Mouse (Mus musculus): Measurements from ENCODE around the gene Eps8l2. TPM values are rescaled to one million over a fixed set of nuclear protein-coding genes. Genes with fewer than 3 reads are reported as not detected.
A peak's percentile ranks its signal among the peaks of the same experiment; 100 is the strongest.

Gene Eps8l2
- total and polyA plus RNA-seq, 3 experiments, result 0.10 TPM; not detected in 2

- no peak for TF ChIP-seq NRF1 (IDR thresholded peaks at IDR 0.05; ENCODE audit: insufficient read depth, low read depth, low read length, poor library complexity, severe bottlenecking)
- TF ChIP-seq GABPA (IDR thresholded peaks at IDR 0.05; ENCODE audit: low read depth, low read length), result no peak
- no peak for TF ChIP-seq E2F4 (IDR thresholded peaks at IDR 0.05; ENCODE audit: borderline replicate concordance, low read depth, low read length)
Measured at GRCm38 (mm10) chr7:141387807-141388486, 49.3 kb downstream of the Eps8l2 start (continued).

GRCm38 (mm10) chr7:141388487-141389109, 49.9 kb downstream of the Eps8l2 start:
- Histone ChIP-seq H3K36me3 (ENCODE audit: control insufficient read depth in 1 of 2, insufficient read depth in 2 of 2, low read length in 2 of 2) (peaks cover 0 to 40% of the 10 kb centered on the region in 2 experiments; a peak in 2 of 4 replicates), H3K9me3 (replicated peaks; ENCODE audit: insufficient read depth, low read length) (no peaks in the 10 kb centered on the region), H3K9ac (ENCODE audit: control insufficient read depth, low read depth, low read length, poor library complexity, severe bottlenecking) (peak overlapping the region; percentile 48), H3K4me1 (ENCODE audit: control insufficient read depth in 1 of 2, insufficient read depth in 2 of 2, low read length in 2 of 2) (peaks cover 15 to 39% of the 10 kb centered on the region in 2 experiments), H3K27ac (ENCODE audit: control insufficient read depth, low read depth, low read length) (peak overlapping the region; percentile 94), H3K79me2 (ENCODE audit: control insufficient read depth, insufficient read depth, low read length, poor library complexity) (peaks cover 11% of the 10 kb centered on the region), H3K27me3 (ENCODE audit: control insufficient read depth in 1 of 2, insufficient read depth in 2 of 2, low read length in 2 of 2) (no peaks in the 10 kb centered on the region), H3K4me3 (ENCODE audit: control insufficient read depth in 1 of 2, insufficient read depth in 1 of 2, low read depth in 2 of 2, low read length in 2 of 2) (peak overlapping the region; percentile 5 to 7; a peak in 3 of 4 replicates)
- peak; percentile 80 for DNase-seq (ENCODE audit: low read depth, low spot score)
- TF ChIP-seq USF1 (IDR thresholded peaks at IDR 0.05; ENCODE audit: low read depth, low read length) (no peak), ZKSCAN1 (IDR thresholded peaks at IDR 0.05; ENCODE audit: low read depth, low read length) (no peak), EP300 (IDR thresholded peaks at IDR 0.05; ENCODE audit: low read depth in 1 of 2, low read length in 2 of 2) (peak; percentile 93 to 94), GABPA (IDR thresholded peaks at IDR 0.05; ENCODE audit: low read depth, low read length) (no peak), SMC3 (IDR thresholded peaks at IDR 0.05; ENCODE audit: low read depth, low read length) (no peak), CHD1 (IDR thresholded peaks at IDR 0.05; ENCODE audit: low read depth, low read length) (0 out of 2 replicates have a peak, but pooled peaks have one; percentile 55), TAL1 (IDR thresholded peaks at IDR 0.05; ENCODE audit: low read length) (peak; percentile 58), USF2 (IDR thresholded peaks at IDR 0.05; ENCODE audit: borderline replicate concordance in 1 of 2, insufficient read depth in 1 of 2, low read depth in 1 of 2, low read length in 2 of 2) (no peak), MAX (IDR thresholded peaks at IDR 0.05; ENCODE audit: low read length) (peak; percentile 61; the same call in 1 of the 2 replicates), MYB (IDR thresholded peaks at IDR 0.05; ENCODE audit: low read depth, low read length) (peak; percentile 91), CTCF (IDR thresholded peaks at IDR 0.05 in 2 of 3, conservative IDR thresholded peaks at IDR 0.05 in 1 of 3; ENCODE audit: control insufficient read depth in 1 of 3, insufficient read depth in 1 of 3, low read depth in 2 of 3, low read length in 3 of 3, poor library complexity in 1 of 3, severe bottlenecking in 1 of 3) (no peak), JUND (IDR thresholded peaks at IDR 0.05; ENCODE audit: low read depth, low read length) (no peak), RCOR1 (IDR thresholded peaks at IDR 0.05; ENCODE audit: low read depth, low read length) (peak; percentile 34), NRF1 (IDR thresholded peaks at IDR 0.05; ENCODE audit: insufficient read depth, low read depth, low read length, poor library complexity, severe bottlenecking) (no peak), GATA1 (IDR thresholded peaks at IDR 0.05; ENCODE audit: low read depth, low read length) (peak; percentile 95), SIN3A (IDR thresholded peaks at IDR 0.05; ENCODE audit: low read length) (peak; percentile 91), ETS1 (IDR thresholded peaks at IDR 0.05; ENCODE audit: low read depth, low read length) (peak; percentile 94), POLR2AphosphoS5 (IDR thresholded peaks at IDR 0.05; ENCODE audit: borderline replicate concordance, low read depth, low read length) (no peak), MEF2A (IDR thresholded peaks at IDR 0.05; ENCODE audit: extremely low read depth, insufficient replicate concordance, low read depth, low read length, poor library complexity, severe bottlenecking) (no peak), E2F4 (IDR thresholded peaks at IDR 0.05; ENCODE audit: borderline replicate concordance, low read depth, low read length) (no peak), TCF12 (IDR thresholded peaks at IDR 0.05; ENCODE audit: low read depth, low read length) (peak; percentile 89), ZMIZ1 (IDR thresholded peaks at IDR 0.05; ENCODE audit: low read depth, low read length) (no peak), TBP (IDR thresholded peaks at IDR 0.05; ENCODE audit: low read depth, low read length) (no peak; the same call in 1 of the 2 replicates), BHLHE40 (IDR thresholded peaks at IDR 0.05; ENCODE audit: borderline replicate concordance, low read depth, low read length) (no peak), MAFK (IDR thresholded peaks at IDR 0.05; ENCODE audit: borderline replicate concordance, low read depth, low read length) (no peak), HCFC1 (IDR thresholded peaks at IDR 0.05; ENCODE audit: low read depth, low read length) (peak; percentile 50; the same call in 1 of the 2 replicates), MAZ (IDR thresholded peaks at IDR 0.05; ENCODE audit: low read depth, low read length) (no peak), POLR2AphosphoS2 (IDR thresholded peaks at IDR 0.05; ENCODE audit: low read length) (peak; percentile 16; the same call in 1 of the 2 replicates), ZC3H11A (IDR thresholded peaks at IDR 0.05; ENCODE audit: low read depth, low read length) (no peak), ELF1 (IDR thresholded peaks at IDR 0.05; ENCODE audit: low read depth, low read length) (no peak), NELFE (IDR thresholded peaks at IDR 0.05; ENCODE audit: low read depth, low read length) (peak; percentile 34; the same call in 1 of the 2 replicates)

Data from MEL (cell line).